Mouse (Mus musculus): ENCODE results near the gene Vrk2. TPM values are rescaled to one million over a fixed set of nuclear protein-coding genes. Genes with fewer than 3 reads are reported as not detected.
A peak's percentile ranks its signal among the peaks of the same experiment; 100 is the strongest.

Vrk2 gene
- polyA plus RNA-seq, 1 experiment from 2014 or later, result 2.0 TPM

GRCm38 (mm10) chr11:26450636-26451035 is 143.2 kb downstream of the Vrk2 start:
- Histone ChIP-seq H3K9me3 (no peaks in the 10 kb centered on the region), H3K36me3 (replicated peaks) (no peaks in the 10 kb centered on the region), H3K27ac (no peak overlapping the region), H3K4me2 (no peak overlapping the region), H3K4me1 (no peaks in the 10 kb centered on the region), H3K9ac (no peak overlapping the region), H3K27me3 (replicated peaks) (no peaks in the 10 kb centered on the region), H3K4me3 (no peak overlapping the region)
- ATAC-seq (replicated peaks), result no peak
- 97% methylated on average over 1 of the region's 1 CpGs for WGBS

DNA sequence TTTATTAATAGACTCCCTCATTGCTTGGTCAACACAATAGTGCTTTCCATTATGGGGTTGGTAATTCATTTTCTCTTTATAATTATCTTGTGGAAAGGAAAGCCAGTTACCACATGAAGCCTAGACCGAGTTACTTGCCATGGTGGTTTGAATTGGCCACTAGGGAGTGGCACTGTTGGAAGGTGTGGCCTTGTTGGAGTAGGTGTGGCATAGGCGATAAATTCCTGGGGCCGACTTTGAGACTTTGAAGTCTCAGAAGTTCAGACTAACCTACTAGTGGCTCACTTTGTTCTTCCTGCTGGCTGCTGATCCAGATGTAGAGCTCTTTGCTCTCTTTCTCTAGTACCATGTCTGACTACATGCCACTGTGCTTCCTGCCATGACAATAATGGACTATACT is 144.0 kb downstream of the Vrk2 start:
- 95% methylated on average over 3 of the region's 3 CpGs for WGBS
- H3K9ac ChIP-seq, result no peak overlapping the region
- no peak overlapping the region for H3K27ac ChIP-seq
- H3K9me3 ChIP-seq, result no peaks in the 10 kb centered on the region
- no peak for ATAC-seq (replicated peaks)
- H3K27me3 ChIP-seq (replicated peaks), result no peaks in the 10 kb centered on the region
- no peaks in the 10 kb centered on the region for H3K36me3 ChIP-seq (replicated peaks)
- H3K4me3 ChIP-seq, result no peak overlapping the region
- no peak overlapping the region for H3K4me2 ChIP-seq
- H3K4me1 ChIP-seq, result no peaks in the 10 kb centered on the region

DNA sequence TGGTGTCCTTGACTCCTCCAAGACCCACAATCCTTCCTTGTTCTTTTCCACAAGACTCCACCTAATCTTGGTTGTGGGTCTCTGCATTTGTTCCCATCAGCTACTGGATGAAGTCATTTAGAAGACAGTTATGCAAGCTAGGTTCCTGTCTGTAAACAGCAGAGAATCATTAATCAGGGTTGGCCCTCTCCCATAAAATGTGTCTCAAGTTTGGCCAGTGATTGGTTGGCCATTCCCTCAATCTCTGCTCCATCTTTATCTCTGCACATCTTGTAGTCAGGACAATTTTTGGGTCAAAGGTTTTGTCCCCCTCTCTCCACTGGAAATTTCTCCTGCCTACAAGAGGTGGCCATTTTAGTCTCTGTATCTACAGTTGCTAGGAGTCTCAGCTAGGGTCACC is 149.4 kb downstream of the Vrk2 start:
- Histone ChIP-seq H3K36me3 (replicated peaks) (no peaks in the 10 kb centered on the region), H3K9ac (no peak overlapping the region), H3K4me1 (no peaks in the 10 kb centered on the region), H3K9me3 (no peaks in the 10 kb centered on the region), H3K27me3 (replicated peaks) (no peaks in the 10 kb centered on the region), H3K27ac (no peak overlapping the region), H3K4me2 (no peak overlapping the region), H3K4me3 (no peak overlapping the region)
- ATAC-seq (replicated peaks), result no peak

GRCm38 (mm10) chr11:26441121-26441520 is 152.7 kb downstream of the Vrk2 start:
- H3K4me2 ChIP-seq, result no peak overlapping the region
- 33% methylated on average over 1 of the region's 1 CpGs for WGBS
- H3K27ac ChIP-seq, result no peak overlapping the region
- H3K4me1 ChIP-seq, result no peaks in the 10 kb centered on the region
- H3K9me3 ChIP-seq, result no peaks in the 10 kb centered on the region
- H3K9ac ChIP-seq, result no peak overlapping the region
- H3K27me3 ChIP-seq (replicated peaks), result no peaks in the 10 kb centered on the region
- no peaks in the 10 kb centered on the region for H3K36me3 ChIP-seq (replicated peaks)
- H3K4me3 ChIP-seq, result no peak overlapping the region
- no peak for ATAC-seq (replicated peaks)

DNA sequence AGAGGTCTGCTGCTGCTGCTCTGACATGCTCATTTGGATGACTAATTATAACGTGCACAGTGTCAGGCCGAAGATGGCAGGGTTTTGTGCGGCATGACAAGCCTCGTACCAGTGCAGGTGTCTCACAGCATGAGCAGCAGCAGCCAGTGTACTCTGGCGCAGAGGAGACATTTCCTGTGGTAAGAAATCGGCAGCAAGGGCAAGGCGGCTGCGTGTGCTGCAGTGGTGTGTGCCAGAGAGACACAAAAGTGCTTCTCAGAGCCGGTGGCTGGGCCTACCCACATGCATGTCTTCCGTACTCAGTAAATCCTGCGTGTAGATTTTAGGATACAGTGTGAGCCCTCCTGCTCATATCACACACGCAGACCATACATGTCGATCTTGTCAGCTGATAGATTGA is 156.0 kb downstream of the Vrk2 start:
- peak; percentile 73 for ATAC-seq (replicated peaks)
- H3K27me3 ChIP-seq (replicated peaks), result no peaks in the 10 kb centered on the region
- 61% methylated on average over 13 of the region's 13 CpGs for WGBS
- no peak overlapping the region for H3K9ac ChIP-seq
- H3K4me2 ChIP-seq, result no peak overlapping the region; the same call in 1 of the 2 replicates
- H3K4me3 ChIP-seq, result no peak overlapping the region
- peak overlapping the region; percentile 42 for H3K27ac ChIP-seq
- H3K36me3 ChIP-seq (replicated peaks), result no peaks in the 10 kb centered on the region
- H3K4me1 ChIP-seq, result no peaks in the 10 kb centered on the region
- H3K9me3 ChIP-seq, result no peaks in the 10 kb centered on the region

GRCm38 (mm10) chr11:26434229-26434628 is 159.6 kb downstream of the Vrk2 start:
- Histone ChIP-seq H3K4me2 (no peak overlapping the region), H3K27me3 (replicated peaks) (no peaks in the 10 kb centered on the region), H3K4me1 (no peaks in the 10 kb centered on the region), H3K9ac (no peak overlapping the region), H3K36me3 (replicated peaks) (no peaks in the 10 kb centered on the region), H3K27ac (no peak overlapping the region), H3K9me3 (no peaks in the 10 kb centered on the region), H3K4me3 (no peak overlapping the region)
- no peak for ATAC-seq (replicated peaks)

DNA sequence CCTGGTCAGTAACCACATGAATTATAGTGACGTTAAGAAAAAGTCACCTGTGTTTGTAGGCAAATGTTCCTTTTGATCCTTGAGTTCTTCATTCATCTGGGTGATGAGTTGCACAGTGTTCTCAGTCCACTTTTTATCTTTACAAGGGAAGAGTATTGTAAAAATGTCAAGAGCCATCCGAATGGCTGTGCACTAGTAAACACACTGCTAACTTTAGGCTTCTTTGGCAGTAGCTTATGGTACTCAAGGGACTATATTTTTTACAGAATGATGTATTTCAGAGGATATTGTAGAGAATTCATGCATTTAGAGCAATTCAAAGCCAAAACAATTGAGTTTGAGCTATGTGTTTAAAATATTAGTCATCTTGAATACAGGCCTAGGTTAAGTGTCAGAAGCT is 172.3 kb downstream of the Vrk2 start:
- Histone ChIP-seq H3K4me2 (no peak overlapping the region), H3K4me1 (no peaks in the 10 kb centered on the region), H3K27ac (no peak overlapping the region), H3K36me3 (replicated peaks) (no peaks in the 10 kb centered on the region), H3K27me3 (replicated peaks) (no peaks in the 10 kb centered on the region), H3K4me3 (no peak overlapping the region), H3K9ac (no peak overlapping the region), H3K9me3 (no peaks in the 10 kb centered on the region)
- WGBS, result 90% methylated on average over 2 of the region's 2 CpGs
- no peak for ATAC-seq (replicated peaks)

Other genes starting within 250 kb of the Vrk2 start
- gene Fancl, start 207.9 kb downstream of the Vrk2 start, polyA plus RNA-seq (2015; fragmentation: Nextera tagmentation; extraction: Ambion mirVana), result 12.9 and 13.0 TPM in 2 replicates
- not detected in 2 replicates for gene Gm6899, start 758 bp downstream of the Vrk2 start, polyA plus RNA-seq (2015; fragmentation: Nextera tagmentation; extraction: Ambion mirVana)